Mouse (Mus musculus): Measurements from ENCODE around the gene Stpg2. TPM values are rescaled to one million over a fixed set of nuclear protein-coding genes. Genes with fewer than 3 reads are reported as not detected.

The Stpg2 gene
- polyA plus RNA-seq, 1 experiment = 0.03 TPM

DNA sequence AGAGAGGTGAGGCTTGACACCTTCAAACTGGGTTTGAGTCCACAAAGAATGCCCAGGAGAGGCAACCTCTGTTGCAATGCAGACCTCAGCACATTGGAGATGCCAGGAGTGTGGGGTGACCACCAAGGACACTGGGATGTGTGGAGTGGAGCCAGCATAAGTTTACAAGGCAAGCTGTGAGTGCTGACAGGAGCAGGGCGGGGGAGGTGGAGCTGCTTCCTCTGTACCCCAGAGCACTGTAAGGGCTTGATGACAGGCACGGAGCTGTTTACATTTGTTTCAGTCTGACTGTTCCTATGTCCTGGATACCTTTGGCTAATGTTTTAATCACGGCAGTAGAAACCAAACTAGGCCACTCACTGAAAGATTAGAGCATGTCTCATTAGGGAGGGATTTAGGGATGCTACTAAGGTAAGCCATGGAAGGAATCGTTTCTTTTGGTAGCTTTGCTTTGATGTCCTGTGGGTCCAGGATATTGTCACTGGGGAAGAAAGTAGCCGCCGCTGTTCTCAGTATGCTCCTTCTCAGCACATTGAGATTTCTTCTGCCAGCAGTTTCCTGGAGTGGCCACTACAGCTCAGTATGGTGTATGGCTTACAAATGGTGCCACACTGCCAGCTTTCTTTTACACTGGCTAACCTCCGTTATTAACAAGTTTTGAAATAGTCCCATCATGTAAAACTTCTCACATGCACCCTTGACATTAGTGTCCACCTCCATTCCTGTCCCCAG, 102.8 kb downstream of the Stpg2 start:
- TF ChIP-seq POLR2A (IDR thresholded peaks at IDR 0.05; ENCODE audit: borderline replicate concordance, insufficient read depth, low read length) (no peak), CTCF (IDR thresholded peaks at IDR 0.05; ENCODE audit: borderline replicate concordance, insufficient read depth, low read depth, low read length) (no peak)
- H3K4me1 ChIP-seq (ENCODE audit: control insufficient read depth, insufficient read depth, low read length) = no peaks in the 10 kb centered on the region
- no peak overlapping the region for H3K27ac ChIP-seq (ENCODE audit: insufficient read depth, low read length)
- no peaks in the 10 kb centered on the region for H3K27me3 ChIP-seq (ENCODE audit: control insufficient read depth, insufficient read depth, low read length)
- H3K4me3 ChIP-seq (replicated peaks; ENCODE audit: insufficient read depth, low read depth, low read length) = no peak overlapping the region
- 15% methylated on average over 7 of the region's 7 CpGs for WGBS
- no peak for DNase-seq

DNA sequence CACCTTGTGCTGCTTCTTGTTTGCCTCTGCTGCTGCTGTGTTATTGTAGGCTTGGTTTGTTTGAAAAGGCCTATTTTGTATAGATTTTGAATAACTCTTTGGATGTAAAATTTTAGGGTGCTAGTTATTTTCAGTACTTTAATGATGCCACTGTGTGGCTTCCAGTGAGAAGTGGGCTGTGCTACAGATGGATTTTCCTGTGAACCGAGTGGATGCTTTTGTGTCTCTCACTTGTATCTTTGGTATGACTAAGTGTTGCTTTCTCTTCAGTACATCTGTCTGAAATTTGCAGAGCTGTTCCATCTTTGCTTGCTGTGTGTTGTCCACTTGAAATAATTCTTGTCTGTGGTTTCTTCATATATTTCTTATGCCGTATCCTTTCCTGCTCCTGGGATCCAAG, 106.2 kb downstream of the Stpg2 start:
- TF ChIP-seq CTCF (IDR thresholded peaks at IDR 0.05; ENCODE audit: borderline replicate concordance, insufficient read depth, low read depth, low read length) = no peak
- no peak for TF ChIP-seq POLR2A (IDR thresholded peaks at IDR 0.05; ENCODE audit: borderline replicate concordance, insufficient read depth, low read length)
- no peak for DNase-seq
- no peak overlapping the region for H3K4me3 ChIP-seq (replicated peaks; ENCODE audit: insufficient read depth, low read depth, low read length)
- no peak overlapping the region for H3K27ac ChIP-seq (ENCODE audit: insufficient read depth, low read length)
- H3K27me3 ChIP-seq (ENCODE audit: control insufficient read depth, insufficient read depth, low read length) = no peaks in the 10 kb centered on the region
- H3K4me1 ChIP-seq (ENCODE audit: control insufficient read depth, insufficient read depth, low read length) = no peaks in the 10 kb centered on the region
- 93% methylated on average over 2 of the region's 2 CpGs for WGBS

GRCm38 (mm10) chr3:139380494-139380893, 175.0 kb downstream of the Stpg2 start:
- H3K27ac ChIP-seq (ENCODE audit: insufficient read depth, low read length) = no peak overlapping the region
- 95% methylated on average over 3 of the region's 3 CpGs for WGBS
- H3K4me1 ChIP-seq (ENCODE audit: control insufficient read depth, insufficient read depth, low read length) = no peaks in the 10 kb centered on the region
- no peak for TF ChIP-seq CTCF (IDR thresholded peaks at IDR 0.05; ENCODE audit: borderline replicate concordance, insufficient read depth, low read depth, low read length)
- TF ChIP-seq POLR2A (IDR thresholded peaks at IDR 0.05; ENCODE audit: borderline replicate concordance, insufficient read depth, low read length) = no peak
- no peak for DNase-seq
- no peak overlapping the region for H3K4me3 ChIP-seq (replicated peaks; ENCODE audit: insufficient read depth, low read depth, low read length)
- no peaks in the 10 kb centered on the region for H3K27me3 ChIP-seq (ENCODE audit: control insufficient read depth, insufficient read depth, low read length)

GRCm38 (mm10) chr3:139397077-139397865, 191.8 kb downstream of the Stpg2 start:
- Histone ChIP-seq H3K4me1 (ENCODE audit: control insufficient read depth, insufficient read depth, low read length) (no peaks in the 10 kb centered on the region), H3K4me3 (replicated peaks; ENCODE audit: insufficient read depth, low read depth, low read length) (no peak overlapping the region), H3K27me3 (ENCODE audit: control insufficient read depth, insufficient read depth, low read length) (no peaks in the 10 kb centered on the region), H3K27ac (ENCODE audit: insufficient read depth, low read length) (no peak overlapping the region)
- no peak for DNase-seq
- TF ChIP-seq POLR2A (IDR thresholded peaks at IDR 0.05; ENCODE audit: borderline replicate concordance, insufficient read depth, low read length) (no peak), CTCF (IDR thresholded peaks at IDR 0.05; ENCODE audit: borderline replicate concordance, insufficient read depth, low read depth, low read length) (no peak)
- 31% methylated on average over 9 of the region's 9 CpGs for WGBS

DNA sequence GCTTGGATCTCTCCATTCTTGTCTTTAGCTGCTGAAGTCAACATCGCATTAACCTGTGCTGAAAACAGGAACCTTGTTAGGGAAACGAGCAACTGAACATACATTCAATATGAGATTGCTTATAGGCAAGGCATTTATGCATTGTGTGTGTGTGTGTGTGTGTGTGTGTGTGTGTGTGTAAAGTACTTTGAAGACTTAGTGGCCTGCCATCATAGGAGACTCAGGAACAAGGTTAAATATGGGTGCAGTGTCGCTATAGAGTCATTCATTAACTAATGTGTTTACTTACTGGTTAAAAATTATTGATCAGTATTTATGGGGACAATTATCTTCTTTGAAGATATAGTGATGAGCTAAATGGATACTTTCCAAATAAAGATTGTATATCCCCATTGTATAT, 199.2 kb downstream of the Stpg2 start:
- Histone ChIP-seq H3K4me3 (replicated peaks; ENCODE audit: insufficient read depth, low read depth, low read length) (no peak overlapping the region), H3K27me3 (ENCODE audit: control insufficient read depth, insufficient read depth, low read length) (no peaks in the 10 kb centered on the region), H3K27ac (ENCODE audit: insufficient read depth, low read length) (no peak overlapping the region), H3K4me1 (ENCODE audit: control insufficient read depth, insufficient read depth, low read length) (no peaks in the 10 kb centered on the region)
- TF ChIP-seq POLR2A (IDR thresholded peaks at IDR 0.05; ENCODE audit: borderline replicate concordance, insufficient read depth, low read length) (no peak), CTCF (IDR thresholded peaks at IDR 0.05; ENCODE audit: borderline replicate concordance, insufficient read depth, low read depth, low read length) (no peak)
- 92% methylated on average over 3 of the region's 3 CpGs for WGBS
- DNase-seq = no peak

DNA sequence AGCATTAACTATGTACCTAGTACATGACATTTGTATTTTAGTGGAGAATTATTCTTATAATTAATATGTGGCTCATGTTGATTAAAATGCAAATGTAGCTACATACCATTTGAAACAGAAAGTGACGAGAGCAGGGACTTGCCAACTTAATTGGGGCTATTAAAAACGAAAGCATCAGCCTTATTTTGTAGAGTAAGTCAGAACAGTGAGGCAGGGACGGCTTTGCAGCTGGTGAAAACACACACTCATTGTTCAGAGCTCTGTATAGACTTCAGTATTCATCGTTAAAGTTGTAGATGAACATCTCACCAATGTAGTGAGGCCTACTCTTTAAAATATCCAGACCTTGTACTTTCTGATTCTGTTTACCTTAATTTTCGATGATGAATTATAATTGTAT, 213.6 kb downstream of the Stpg2 start:
- DNase-seq = no peak
- TF ChIP-seq POLR2A (IDR thresholded peaks at IDR 0.05; ENCODE audit: borderline replicate concordance, insufficient read depth, low read length) (no peak), CTCF (IDR thresholded peaks at IDR 0.05; ENCODE audit: borderline replicate concordance, insufficient read depth, low read depth, low read length) (no peak)

GRCm38 (mm10) chr3:139442170-139442569, 236.7 kb downstream of the Stpg2 start:
- TF ChIP-seq CTCF (IDR thresholded peaks at IDR 0.05; ENCODE audit: borderline replicate concordance, insufficient read depth, low read depth, low read length) (no peak), POLR2A (IDR thresholded peaks at IDR 0.05; ENCODE audit: borderline replicate concordance, insufficient read depth, low read length) (no peak)
- WGBS = 66% methylated on average over 7 of the region's 7 CpGs
- Histone ChIP-seq H3K4me1 (ENCODE audit: control insufficient read depth, insufficient read depth, low read length) (no peaks in the 10 kb centered on the region), H3K27ac (ENCODE audit: insufficient read depth, low read length) (no peak overlapping the region), H3K27me3 (ENCODE audit: control insufficient read depth, insufficient read depth, low read length) (no peaks in the 10 kb centered on the region), H3K4me3 (replicated peaks; ENCODE audit: insufficient read depth, low read depth, low read length) (no peak overlapping the region)
- DNase-seq = no peak

More for the DNA sequence above, 213.6 kb downstream of the Stpg2 start:
- 79% methylated on average over 5 of the region's 5 CpGs for WGBS
- Histone ChIP-seq H3K4me1 (ENCODE audit: control insufficient read depth, insufficient read depth, low read length) (no peaks in the 10 kb centered on the region), H3K27ac (ENCODE audit: insufficient read depth, low read length) (no peak overlapping the region), H3K4me3 (replicated peaks; ENCODE audit: insufficient read depth, low read depth, low read length) (no peak overlapping the region), H3K27me3 (ENCODE audit: control insufficient read depth, insufficient read depth, low read length) (no peaks in the 10 kb centered on the region)

DNA sequence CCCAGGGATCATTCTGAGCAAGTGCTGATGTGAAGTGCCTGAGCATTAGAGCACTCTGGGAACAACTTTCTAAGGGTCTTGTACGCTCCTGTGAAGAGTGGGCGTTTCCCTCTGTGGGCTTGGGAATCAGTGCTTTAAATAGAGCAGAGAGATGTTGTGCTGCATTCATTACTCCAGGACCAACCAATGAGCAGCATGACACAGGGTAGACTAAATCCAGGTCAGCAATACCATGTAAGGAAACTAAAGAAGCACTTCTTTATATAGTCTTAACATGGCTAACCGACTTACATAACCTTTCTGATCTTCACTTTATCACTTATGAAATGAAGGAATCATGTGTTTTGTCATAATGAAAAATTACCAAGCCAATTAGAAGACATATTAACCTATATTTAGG, 290.4 kb downstream of the Stpg2 start:
- DNase-seq = no peak
- 84% methylated on average over 3 of the region's 3 CpGs for WGBS
- H3K27ac ChIP-seq (ENCODE audit: insufficient read depth, low read length) = no peak overlapping the region
- no peaks in the 10 kb centered on the region for H3K27me3 ChIP-seq (ENCODE audit: control insufficient read depth, insufficient read depth, low read length)
- H3K4me3 ChIP-seq (replicated peaks; ENCODE audit: insufficient read depth, low read depth, low read length) = no peak overlapping the region
- no peaks in the 10 kb centered on the region for H3K4me1 ChIP-seq (ENCODE audit: control insufficient read depth, insufficient read depth, low read length)
- TF ChIP-seq CTCF (IDR thresholded peaks at IDR 0.05; ENCODE audit: borderline replicate concordance, insufficient read depth, low read depth, low read length) (no peak), POLR2A (IDR thresholded peaks at IDR 0.05; ENCODE audit: borderline replicate concordance, insufficient read depth, low read length) (no peak)
